Mouse (Mus musculus) left cerebral cortex, postnatal 25 days (tissue): ENCODE measurements at regions not wholly inside any gene's neighbourhood (a gene's known extent, or its start where the extent isn't known, plus 50 kb on each side); places are given as distances from the start of the nearest gene placed in this dataset.
A peak's percentile ranks its signal among the peaks of the same experiment; 100 is the strongest.

Source experiments
- DNase-seq, 2 experiments: peaks; one replicate each; pipeline ENCODE4 v3.0.0; 2022; ENCODE audit warnings: low spot score in 2 of 2, mixed read lengths in 1 of 2
- intact Hi-C: fragments of 180-260 bp; cut with DNase I; formaldehyde crosslinking; loops from one replicate; pipeline ENCODE4 v1.15.1; 2025

DNA sequence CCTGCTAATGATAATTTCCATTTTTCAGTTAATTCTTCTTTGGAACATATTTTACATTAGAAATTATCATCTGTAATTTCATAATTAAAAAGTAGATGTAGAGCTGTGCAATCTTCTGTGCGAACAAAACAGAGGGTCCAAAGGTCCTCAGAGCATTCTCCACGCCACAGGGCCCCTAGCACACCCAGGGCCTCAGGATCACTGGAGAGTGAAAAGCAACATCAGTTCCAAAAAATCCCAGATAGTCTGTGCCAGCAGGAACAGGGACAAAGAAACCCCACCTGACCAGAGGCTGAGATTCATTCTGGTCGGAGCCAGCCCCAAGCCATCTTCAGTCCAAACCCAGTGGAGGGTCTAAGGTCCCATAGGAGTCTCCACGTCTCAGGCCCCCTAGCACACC, 684.7 kb upstream of the Vwc2 start:
- no peak for DNase-seq
- intact Hi-C loops = no loop called here

DNA sequence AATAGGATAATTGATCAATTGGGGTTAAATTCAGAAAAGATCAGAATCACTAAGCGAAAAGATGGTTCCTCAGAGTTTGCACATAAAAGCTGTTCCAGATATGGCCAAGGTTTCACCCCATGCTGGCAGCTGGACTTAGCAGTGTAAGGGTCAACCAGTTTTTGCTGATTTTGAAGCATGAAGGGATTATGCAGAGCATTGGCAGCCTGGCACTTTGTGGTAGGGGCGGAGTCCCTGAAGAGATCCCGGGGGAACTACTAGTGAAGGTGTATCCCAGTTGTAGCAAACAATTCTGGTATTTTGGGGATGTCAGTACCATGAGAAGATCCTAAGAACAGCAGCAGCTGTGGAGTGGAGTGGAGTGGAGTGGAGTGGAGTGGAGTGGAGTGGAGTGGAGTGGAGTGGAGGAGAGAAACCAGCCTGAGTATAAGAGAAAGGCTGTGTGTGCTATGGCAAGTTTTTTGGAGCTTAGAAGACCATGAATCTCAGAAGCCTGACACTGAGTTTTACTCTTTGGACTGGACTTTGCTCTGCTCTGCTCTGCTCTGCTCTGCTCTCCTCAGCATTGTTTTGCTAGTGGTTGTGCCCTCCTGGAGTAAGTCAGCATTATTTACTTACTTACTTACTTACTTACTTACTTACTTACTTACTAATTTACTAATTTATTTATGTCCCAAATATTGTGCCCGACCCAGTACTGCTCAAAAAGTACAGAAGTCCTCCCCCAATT, 636.5 kb upstream of the Vwc2 start:
- no peak for DNase-seq
- intact Hi-C loops = no loop called here

DNA sequence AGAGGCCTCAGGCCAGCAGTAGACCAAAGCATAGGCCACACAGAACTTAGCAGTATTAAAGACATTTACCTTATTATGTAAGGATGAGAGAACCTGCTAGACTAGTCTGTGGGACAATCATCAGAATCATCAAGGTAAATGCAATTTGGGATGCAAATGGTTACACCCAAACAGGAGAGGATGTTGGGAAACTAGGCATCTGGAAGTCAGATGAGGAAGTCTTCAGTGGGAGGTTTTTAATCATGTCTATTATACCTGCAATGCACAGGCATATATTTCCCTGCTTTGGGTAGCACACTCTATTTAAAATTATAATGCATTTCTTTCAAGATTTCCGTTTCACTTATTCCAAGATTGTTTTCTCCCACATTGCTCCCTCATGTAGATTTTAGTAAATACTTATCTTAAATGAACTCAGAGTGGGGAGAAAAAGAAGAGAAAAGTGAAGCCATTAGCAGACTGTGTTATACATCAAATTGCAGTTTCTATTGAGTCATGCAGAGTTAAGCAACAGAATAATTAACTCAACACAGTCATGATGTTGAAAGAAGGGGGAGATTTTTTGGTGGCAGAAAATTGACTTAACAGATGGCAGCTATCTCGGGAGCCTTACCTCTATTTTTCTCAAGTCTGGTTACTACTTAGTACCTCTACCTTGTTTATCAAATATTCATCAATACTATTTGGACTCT, 632.9 kb upstream of the Vwc2 start:
- DNase-seq = peak in 1 of 2 experiments; percentile 2
- intact Hi-C loops = no loop called here

DNA sequence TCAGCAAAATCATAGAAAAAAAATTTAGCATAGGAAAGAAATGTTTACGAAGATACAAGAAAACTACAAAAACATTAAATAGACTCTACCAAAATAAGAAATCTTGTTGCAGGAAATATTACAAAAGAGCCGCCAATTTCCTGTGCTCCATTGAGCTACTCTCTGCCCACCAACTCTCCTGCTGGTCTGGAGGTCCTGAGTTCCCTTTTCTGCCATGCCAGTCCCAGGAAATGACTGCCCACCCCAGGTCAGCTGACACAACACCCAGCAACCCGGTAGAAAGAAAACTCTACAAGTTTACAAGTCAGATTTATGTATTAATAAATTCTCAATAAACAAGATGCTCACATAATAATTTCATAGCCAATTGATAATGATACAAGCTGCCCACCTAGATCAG, 630.0 kb upstream of the Vwc2 start:
- intact Hi-C loops = no loop called here
- no peak for DNase-seq

DNA sequence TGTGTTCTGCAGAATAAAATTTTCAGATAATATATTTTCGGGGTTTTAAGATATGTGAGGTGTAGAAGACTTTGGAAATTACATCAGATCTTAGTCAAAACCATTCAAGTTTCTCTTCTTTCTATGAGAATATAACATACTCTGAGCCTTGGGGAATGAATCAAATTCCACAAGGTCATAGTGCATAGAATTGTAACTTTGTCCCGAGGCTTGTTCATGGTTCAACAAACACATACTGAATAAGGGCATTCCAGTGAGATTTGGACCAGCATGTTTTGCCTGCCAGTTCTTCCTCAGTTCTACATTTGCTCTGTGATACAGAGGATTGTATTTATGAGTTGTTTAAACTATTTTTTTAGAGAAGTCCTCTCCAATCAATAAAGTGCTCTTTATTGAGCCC, 616.6 kb upstream of the Vwc2 start:
- DNase-seq = no peak
- intact Hi-C loops = no loop called here

DNA sequence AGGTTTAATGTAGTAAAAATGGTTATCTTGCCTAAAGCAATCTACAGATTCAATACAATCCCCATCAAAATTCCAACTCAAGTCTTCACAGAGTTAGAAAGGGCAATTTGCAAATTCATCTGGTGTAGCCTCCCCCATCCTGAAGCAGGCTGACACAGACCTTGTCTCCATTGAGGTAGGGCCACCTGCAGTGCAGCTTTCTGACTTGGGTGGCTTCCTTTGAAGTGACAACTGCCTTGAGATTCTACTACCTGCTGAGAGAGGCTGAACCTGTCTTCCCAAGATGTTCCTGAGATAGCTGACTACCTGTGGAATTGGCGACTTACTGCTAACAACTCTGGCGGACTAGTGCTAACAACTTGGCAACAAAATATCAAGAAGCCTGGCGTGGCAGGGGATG, 602.8 kb upstream of the Vwc2 start:
- no peak for DNase-seq
- intact Hi-C loops = no loop called here
